Mouse (Mus musculus) spleen, adult 2 months (tissue): ENCODE measurements at regions not wholly inside any gene's neighbourhood (a gene's known extent, or its start where the extent isn't known, plus 50 kb on each side); places are given as distances from the start of the nearest gene placed in this dataset.

Experiments
- CTCF ChIP-seq: fragments of 200-500 bp; IDR thresholded peaks from 2 replicates; pipeline ENCODE4 v1.5.1; 2011; ENCODE audit warnings: mild to moderate bottlenecking, inconsistent platforms; ENCODE audit not compliant: insufficient read depth, insufficient read length, insufficient replicate concordance; ENCODE audit errors: extremely low read depth
- POLR2A ChIP-seq: fragments of 200-500 bp; IDR thresholded peaks from 2 replicates; pipeline ENCODE4 v1.6.1; 2011; ENCODE audit warnings: low read depth, low read length, inconsistent platforms

GRCm38 (mm10) chr2:75269446-75269845 lies 389.6 kb upstream of the Hnrnpa3 start:
- TF ChIP-seq CTCF: no peak
- no peak for TF ChIP-seq POLR2A
